Mouse (Mus musculus): ENCODE measurements around the gene Scamp2. TPM values are rescaled to one million over a fixed set of nuclear protein-coding genes. Genes with fewer than 3 reads are reported as not detected.

Gene Scamp2
- total RNA-seq, 2 experiments from 2014 or later: 34.3 to 35.4 TPM

DNA sequence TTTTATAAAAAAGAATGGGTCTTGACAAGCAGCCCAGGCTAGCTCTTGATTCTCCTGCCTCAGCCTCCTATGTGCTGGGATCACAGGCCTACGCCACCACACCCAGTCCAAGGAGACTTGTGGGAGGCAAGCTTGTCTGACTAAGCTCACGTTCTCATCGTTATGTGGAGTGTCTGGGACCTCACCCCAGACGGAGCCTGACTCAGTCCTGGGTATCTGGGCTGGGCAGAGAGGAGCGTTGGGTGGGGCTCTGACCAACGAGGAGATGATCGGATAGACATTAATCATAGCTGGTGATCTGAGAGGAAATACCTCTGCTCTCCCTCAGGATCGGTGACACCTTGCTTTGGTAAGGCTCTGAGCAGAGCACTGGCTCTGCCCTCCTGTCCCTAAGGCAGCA, 58.1 kb downstream of the Scamp2 start:
- no peak for DNase-seq
- intact Hi-C loops (cut with DNase I): no loop called here

DNA sequence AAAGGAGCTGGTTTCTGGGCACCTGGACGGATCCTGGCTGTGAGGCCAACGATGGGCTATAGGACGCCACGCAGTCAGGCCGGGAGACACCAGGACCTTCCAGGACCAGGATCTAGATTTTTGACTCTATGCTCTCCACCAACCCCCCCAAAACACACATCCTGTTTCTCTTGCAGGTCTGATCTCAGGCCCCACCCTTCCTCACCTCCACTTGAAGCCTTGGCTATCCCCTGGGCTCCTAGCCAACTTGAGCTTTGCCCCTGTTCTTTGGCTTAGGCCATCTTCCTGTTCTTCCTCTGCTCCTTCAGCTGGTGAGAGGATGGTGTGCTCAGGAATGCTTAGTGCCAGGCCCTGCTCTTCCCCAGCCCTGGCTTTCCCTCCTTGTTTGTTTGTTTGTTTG, 59.9 kb downstream of the Scamp2 start, which contains the start of gene Lman1l:
TSS of gene Lman1l (minus strand) at position 101 of the 400 bp plus-strand sequence.
- intact Hi-C loops (cut with DNase I): no loop called here
- no peak for DNase-seq

DNA sequence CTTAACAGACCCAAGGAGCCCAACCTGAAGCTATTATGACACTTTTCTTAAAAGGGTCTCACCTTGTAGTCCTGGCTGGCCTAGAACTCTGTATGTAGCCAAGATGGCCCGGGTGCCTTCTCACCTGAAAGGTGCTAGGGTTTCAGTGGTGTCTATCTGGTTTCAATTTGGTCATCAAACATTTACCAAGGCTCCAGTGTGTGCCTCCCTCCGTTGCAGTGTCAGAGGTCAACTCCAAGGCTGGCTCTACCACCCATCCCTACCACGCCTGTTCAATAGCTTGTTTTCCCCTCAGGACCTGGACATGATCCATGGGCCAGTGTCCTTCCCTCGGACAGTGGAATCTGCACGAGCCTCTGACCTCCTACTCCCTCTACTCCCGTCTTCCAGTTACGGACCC, 63.6 kb downstream of the Scamp2 start:
- intact Hi-C loops (cut with DNase I): no loop called here
- no peak for DNase-seq

DNA sequence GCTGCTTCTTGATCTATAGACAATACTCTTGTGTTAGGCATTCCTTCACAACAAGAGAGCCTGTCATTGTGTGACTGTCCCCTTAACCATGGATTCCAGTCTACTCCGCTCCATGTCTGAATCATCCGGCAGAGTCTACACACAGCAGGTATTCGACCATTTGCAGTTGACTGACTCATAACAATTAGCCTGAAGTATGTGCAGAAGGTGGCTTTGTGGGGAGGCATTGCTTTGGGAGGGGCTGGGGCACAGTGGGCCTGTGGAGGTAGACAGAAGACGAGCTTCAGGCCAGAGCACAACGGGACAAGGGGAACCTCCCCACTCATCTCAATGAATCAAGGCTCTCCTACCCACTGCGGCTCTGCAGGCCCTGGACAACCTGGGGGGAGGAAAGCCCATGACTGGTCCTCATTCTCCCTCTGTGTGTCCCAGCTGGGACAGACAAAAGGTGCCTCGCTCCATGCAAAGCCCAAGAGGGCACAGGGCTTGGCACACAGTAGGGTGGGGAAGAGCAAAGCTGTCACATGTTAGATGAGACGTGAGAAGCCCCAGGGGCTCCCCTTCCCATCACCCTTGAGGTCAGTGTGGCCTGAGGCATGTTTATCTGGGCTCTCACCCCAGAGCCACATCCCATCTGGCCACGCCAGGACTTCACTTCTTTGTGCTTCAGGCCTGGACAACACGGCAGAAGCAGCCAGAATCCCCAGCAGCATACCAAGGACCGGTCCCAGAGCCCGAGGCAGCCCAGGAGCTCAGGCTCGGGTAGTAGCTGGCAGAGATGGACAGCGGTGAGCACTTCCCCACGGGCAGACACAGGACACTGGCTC, 65.1 kb downstream of the Scamp2 start:
- no peak for DNase-seq
- intact Hi-C loops (cut with DNase I): no loop called here

DNA sequence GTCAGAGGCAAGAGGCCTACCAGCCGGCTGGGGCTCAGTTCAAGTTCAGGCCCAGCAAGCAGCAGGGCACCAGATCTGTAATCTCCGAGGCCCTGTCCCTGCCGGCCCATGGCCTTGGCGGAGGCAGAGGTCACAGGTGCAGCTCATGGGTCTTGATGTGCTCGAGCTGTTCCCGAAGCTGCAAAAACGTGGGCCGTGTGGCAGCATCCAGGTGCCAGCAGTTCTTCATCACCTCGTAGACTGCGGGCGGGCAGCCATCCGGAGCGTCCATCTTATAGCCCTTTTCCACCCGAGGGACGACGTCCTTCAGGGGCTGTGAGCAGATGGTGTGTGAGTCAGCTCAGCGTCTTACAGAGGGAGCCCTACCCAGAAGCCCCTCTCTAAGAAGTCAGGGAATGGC, 66.4 kb downstream of the Scamp2 start:
- intact Hi-C loops (cut with DNase I): no loop called here
- no peak for DNase-seq

GRCm38 (mm10) chr9:57627892-57628291, 67.1 kb downstream of the Scamp2 start:
- no peak for DNase-seq
- intact Hi-C loops (cut with DNase I): no loop called here

DNA sequence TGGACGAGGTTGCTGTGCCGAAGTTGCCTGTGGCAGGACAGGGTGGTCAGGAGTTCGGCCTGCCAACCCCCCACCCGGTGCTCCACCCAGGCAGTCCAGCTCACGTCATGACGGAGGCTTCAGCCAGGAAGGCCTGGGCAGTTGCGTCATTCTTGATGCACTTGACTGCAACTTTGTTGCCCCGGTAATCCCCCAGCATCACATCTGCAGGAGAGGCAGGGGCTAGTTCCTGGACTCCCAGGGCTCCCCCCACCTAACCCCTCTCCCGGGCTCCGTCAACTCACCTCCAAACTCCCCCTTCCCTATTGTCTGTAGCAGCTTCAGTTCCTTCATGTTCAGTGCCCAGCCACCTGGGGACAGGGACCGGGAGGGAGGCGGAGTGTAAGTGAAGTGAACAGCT, 68.0 kb downstream of the Scamp2 start:
- DNase-seq: no peak
- intact Hi-C loops (cut with DNase I): loop anchor here (1.0 kb wide), 2 partner anchors 17 to 27 kb away; no protein-coding TSS in a partner anchor

GRCm38 (mm10) chr9:57629118-57629874, 68.6 kb downstream of the Scamp2 start:
- peak; percentile 81 to 91 for DNase-seq
- intact Hi-C loops (cut with DNase I): loop anchor here (1.0 kb wide), 2 partner anchors 16 to 26 kb away; no protein-coding TSS in a partner anchor

- no peak for DNase-seq
- intact Hi-C loops (cut with DNase I): no loop called here
Observed at GRCm38 (mm10) chr9:57633481-57634024, 72.8 kb downstream of the Scamp2 start.

GRCm38 (mm10) chr9:57637272-57637671, 76.5 kb downstream of the Scamp2 start:
- intact Hi-C loops (cut with DNase I): no loop called here

GRCm38 (mm10) chr9:57637741-57638322, 77.1 kb downstream of the Scamp2 start:
- intact Hi-C loops (cut with DNase I): no loop called here
- peak; percentile 85 to 87 for DNase-seq

More at GRCm38 (mm10) chr9:57637272-57637671, 76.5 kb downstream of the Scamp2 start:
- no peak for DNase-seq

Other genes starting within 250 kb of the Scamp2 start
- 1 to 10 TPM; 5.7 to 9.5 TPM for gene Ppcdc, start 120.8 kb upstream of the Scamp2 start, total RNA-seq (2021)
- 1 to 10 TPM; 9.5 to 9.6 TPM for gene Scamp5, start 92.9 kb upstream of the Scamp2 start, total RNA-seq (2021)
- 1 to 10 TPM; 3.4 to 5.7 TPM for gene Rpp25, start 56.9 kb upstream of the Scamp2 start, total RNA-seq (2021)
- 1,000 to 10,000 TPM; 2,186 to 2,217 TPM for gene Cox5a, start 39.7 kb upstream of the Scamp2 start, total RNA-seq (2021)
- 1 to 10 TPM; 8.0 to 9.1 TPM for gene Fam219b, start 23.4 kb upstream of the Scamp2 start, total RNA-seq (2021)
- gene Mpi, start 8.2 kb upstream of the Scamp2 start, total RNA-seq (2021): 100 to 1,000 TPM; 129 to 131 TPM
- gene Ulk3, start 28.5 kb downstream of the Scamp2 start, total RNA-seq (2021): 10 to 100 TPM in 1 of 2 experiments, 1 to 10 TPM in 1; 8.3 to 10.1 TPM
- gene Cplx3, start 45.3 kb downstream of the Scamp2 start, total RNA-seq (2021): not detected
- gene Lman1l, start 59.8 kb downstream of the Scamp2 start, total RNA-seq (2021): not detected
- gene Csk, start 92.7 kb downstream of the Scamp2 start, total RNA-seq (2021): 10 to 100 TPM; 35.9 to 44.5 TPM
- not detected for gene Cyp1a2, start 122.8 kb downstream of the Scamp2 start, total RNA-seq (2021)
- not detected for gene Cyp1a1, start 127.0 kb downstream of the Scamp2 start, total RNA-seq (2021)
- gene Edc3, start 147.6 kb downstream of the Scamp2 start, total RNA-seq (2021): 10 to 100 TPM in 1 of 2 experiments, 1 to 10 TPM in 1; 8.2 to 10.3 TPM
- gene Clk3, start 204.9 kb downstream of the Scamp2 start, total RNA-seq (2021): 10 to 100 TPM; 35.2 to 37.9 TPM